Mouse (Mus musculus) CD8-positive naive resting alpha-beta T cell, adult 2 months (primary cell): ENCODE data around the gene Elob.
A peak's percentile ranks its signal among the peaks of the same experiment; 100 is the strongest.

Source experiments
- DNase-seq, 2 experiments: peaks; one replicate each; pipeline ENCODE4 v3.0.0; 2022; ENCODE audit warnings: low read depth in 2 of 2, low spot score in 2 of 2

Gene Elob

DNA sequence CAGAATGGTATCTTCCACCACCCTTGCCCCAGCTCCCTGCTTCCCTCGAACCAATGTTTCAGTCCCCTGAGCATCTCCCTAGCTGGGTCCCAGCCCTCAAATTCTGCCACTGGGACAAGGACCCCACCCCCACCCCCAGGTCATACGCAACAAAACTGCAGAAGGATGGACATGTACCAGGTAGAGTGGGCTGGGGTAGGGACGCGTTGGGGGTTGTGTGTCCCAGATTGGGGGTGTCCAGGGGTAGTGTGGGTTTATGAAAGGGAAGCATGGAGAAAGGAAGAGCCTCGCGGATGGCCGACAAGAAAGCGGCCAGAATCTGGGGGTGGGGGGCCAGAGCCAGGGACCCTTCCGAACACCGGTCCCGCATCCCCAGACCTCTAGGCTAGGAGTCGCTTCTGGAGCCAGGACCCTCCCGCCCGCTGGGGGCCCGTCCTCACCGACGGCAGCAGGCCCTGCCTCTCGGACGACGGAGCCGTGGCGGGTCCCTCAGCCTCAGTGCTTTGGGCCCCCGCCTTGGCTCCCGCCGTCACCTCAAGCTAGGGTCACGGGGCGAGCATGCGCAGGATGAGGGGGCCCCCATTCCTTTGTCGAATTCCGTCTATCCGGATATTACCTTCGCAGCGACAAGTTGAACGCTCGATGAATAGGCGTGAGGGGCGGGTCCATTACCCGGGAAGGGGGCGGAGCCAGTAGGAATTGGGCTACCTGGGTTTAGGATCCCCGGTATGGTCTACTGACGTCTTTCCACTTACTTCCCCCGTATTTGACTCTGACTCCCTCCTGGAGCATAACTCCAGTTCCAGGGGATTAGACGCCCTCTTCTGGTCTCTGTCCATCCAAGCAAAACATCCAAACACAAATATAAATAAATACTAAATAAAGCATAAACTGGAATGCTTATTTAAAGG, 43.1 kb downstream of the Elob start, which contains the start of gene Flywch2:
Gene Flywch2, minus strand, starts transcription at position 521 of the 911 bp plus-strand sequence.
- peak; percentile 46 to 73 for DNase-seq

DNA sequence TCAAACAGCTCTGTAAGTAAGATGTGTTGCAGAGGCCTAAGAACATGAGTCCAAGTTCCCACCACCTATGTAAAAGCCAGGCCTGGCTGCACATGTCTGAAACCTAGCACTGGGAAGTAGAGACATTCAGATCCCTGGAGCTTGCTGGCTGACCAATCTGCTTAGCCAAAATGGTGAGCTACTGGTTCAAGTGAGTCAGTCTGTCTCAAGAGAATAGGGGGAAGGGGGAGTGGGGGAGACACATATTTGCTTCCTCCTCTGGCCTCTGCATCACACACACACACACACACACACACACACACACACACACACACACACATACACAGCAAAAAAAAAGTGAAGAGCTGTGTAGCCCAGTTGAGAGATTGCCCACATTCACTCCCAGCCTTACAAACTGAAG, 45.6 kb downstream of the Elob start:
- no peak for DNase-seq

DNA sequence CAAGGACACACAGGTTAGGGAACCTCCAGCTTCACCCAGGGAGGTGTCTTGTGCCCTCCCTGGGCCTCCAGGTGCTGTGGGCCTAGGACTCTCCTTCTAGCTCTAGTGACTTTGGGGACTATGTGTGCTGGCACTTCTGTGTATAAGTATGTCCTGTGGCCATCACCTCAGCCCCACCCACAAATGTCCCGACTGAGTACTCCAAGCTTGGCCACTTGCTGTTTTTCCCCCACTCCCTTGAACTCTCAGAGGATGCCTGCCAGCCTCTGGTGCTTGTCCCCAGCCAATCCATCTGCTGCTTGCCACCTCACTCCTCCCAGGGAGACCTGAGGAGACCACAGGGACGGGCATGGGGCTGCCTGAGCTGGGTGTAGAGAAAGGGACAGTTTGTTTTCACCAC, 50.5 kb downstream of the Elob start:
- DNase-seq: no peak

DNA sequence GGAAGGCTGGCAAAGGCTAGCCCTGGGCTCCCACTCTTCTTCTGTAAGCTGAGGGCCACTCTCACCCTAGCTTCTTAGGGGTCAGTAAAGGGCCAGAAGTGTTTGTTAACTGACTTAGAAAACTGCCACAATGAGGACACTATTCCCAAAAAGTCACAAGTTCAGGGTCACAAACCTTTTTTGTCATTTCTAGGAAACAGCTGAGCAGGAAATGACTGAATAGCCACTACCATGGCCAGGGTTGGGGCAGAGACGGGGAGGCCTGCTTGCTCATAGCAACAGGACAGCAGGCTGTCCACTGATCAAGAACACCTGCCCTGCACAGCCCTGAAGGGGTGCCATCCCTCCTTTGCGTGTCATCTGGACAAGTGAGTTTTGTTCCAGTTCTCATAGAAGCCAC, 51.8 kb downstream of the Elob start:
- DNase-seq: no peak

DNA sequence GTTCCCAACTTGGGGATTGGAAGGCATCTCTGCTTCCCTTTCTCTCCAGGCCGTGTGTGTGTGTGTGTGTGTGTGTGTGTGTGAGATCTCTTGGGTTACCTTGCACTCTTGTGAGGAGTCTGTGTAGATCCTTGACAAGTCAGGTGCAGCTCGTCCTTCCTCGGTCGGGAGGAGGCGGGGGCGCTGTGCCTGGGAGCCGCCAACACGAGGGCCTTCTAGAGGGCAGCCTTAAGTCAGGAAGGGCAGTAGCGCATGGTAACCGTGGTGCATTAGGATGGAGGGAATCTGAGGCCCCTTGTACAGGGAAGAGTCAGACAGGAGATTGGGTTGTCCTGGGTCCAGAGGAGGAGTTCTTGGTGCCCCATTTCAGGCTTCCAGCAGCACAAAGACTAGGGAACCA, 52.7 kb downstream of the Elob start:
- DNase-seq: no peak
